Mouse (Mus musculus) embryonic facial prominence, embryonic 15.5 days (tissue): ENCODE measurements around the gene Acot8. TPM values are rescaled to one million over a fixed set of nuclear protein-coding genes. Genes with fewer than 3 reads are reported as not detected.

Experiments used
- ATAC-seq: fragments of 200-750 bp; cut with Nextera tagmentation; 2 replicates; pipeline ENCODE4 v1.8.0; 2017; ENCODE audit warnings: low read depth, moderate TSS enrichment; ENCODE audit not compliant: insufficient number of reproducible peaks, low FRiP score, low TSS enrichment
- H3K27ac ChIP-seq: fragments of 300-500 bp; sonication (generic); replicated peaks from 2 replicates; pipeline ENCODE4 v1.5.1; 2015; ENCODE audit warnings: mild to moderate bottlenecking, inconsistent platforms
- H3K27me3 ChIP-seq: fragments of 300-500 bp; sonication (generic); 2 replicates; pipeline ENCODE4 v1.6.1; 2015; ENCODE audit warnings: inconsistent platforms
- H3K36me3 ChIP-seq: fragments of 300-500 bp; sonication (generic); 2 replicates; pipeline ENCODE4 v1.6.1; 2015; ENCODE audit warnings: mild to moderate bottlenecking, inconsistent platforms
- H3K4me1 ChIP-seq: fragments of 300-500 bp; sonication (generic); 2 replicates; pipeline ENCODE4 v1.6.1; 2015; ENCODE audit warnings: inconsistent platforms
- H3K4me2 ChIP-seq: fragments of 300-500 bp; sonication (generic); replicated peaks from 2 replicates; pipeline ENCODE4 v1.6.1; 2015; ENCODE audit warnings: mild to moderate bottlenecking, inconsistent platforms
- H3K4me3 ChIP-seq: fragments of 300-500 bp; sonication (generic); replicated peaks from 2 replicates; pipeline ENCODE4 v1.5.1; 2015; ENCODE audit warnings: mild to moderate bottlenecking, inconsistent platforms
- H3K9ac ChIP-seq: fragments of 300-500 bp; sonication (generic); 2 replicates; pipeline ENCODE4 v1.6.1; 2015; ENCODE audit warnings: inconsistent platforms
- H3K9me3 ChIP-seq: fragments of 300-500 bp; sonication (generic); replicated peaks from 2 replicates; pipeline ENCODE4 v1.6.1; 2016; ENCODE audit warnings: inconsistent platforms
- WGBS: fragments of 180-500 bp; shearing (Covaris S2); methylation state at CpG from one replicate; pipeline ENCODE4 v1.1.7; 2015; 5-methylcytosine and 5-hydroxymethylcytosine counted together
- polyA plus RNA-seq: library from polyadenylated mRNA; unstranded; fragments of >200 nt; fragmentation: Nextera tagmentation; extraction: Ambion mirVana; gene quantifications from 2 replicates; pipeline ENCODE4 v1.2.1, GENCODE M21; 2015

Acot8 gene
- polyA plus RNA-seq, 1 experiment from 2014 or later, result 20.9 TPM

DNA sequence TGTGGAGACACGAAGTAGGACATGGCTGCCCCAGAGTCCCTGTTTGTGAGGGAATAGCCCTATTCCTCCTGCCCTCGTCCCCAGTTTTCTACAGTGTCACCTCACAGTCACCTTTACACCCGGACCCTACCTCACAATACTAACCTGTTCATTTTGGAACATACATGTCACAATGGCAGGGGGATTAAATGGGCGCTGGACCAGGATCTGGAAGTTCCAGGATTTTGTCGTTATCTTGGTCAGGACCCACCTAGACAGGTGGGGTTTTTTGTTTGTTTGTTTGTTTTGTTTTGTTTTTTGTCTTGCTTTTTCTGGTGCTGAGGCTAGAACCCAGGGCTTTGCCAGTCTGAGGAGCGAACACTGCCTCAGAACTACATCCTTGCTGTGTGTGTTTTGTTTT is 23.8 kb upstream of the Acot8 start, which contains the start of gene Spata25:
Gene Spata25 (minus strand): TSS at position 101 of the 400 bp plus-strand sequence.
- Histone ChIP-seq H3K27me3 (no peaks in the 10 kb centered on the region), H3K36me3 (peaks cover 40% of the 10 kb centered on the region), H3K4me2 (no peak within 1 kb of the TSS), H3K27ac (no peak within 1 kb of the TSS), H3K9ac (no peak within 1 kb of the TSS), H3K4me1 (peaks cover 20% of the 10 kb centered on the region), H3K9me3 (no peaks in the 10 kb centered on the region), H3K4me3 (no peak within 1 kb of the TSS)
- 86% methylated on average over 6 of the region's 6 CpGs for WGBS
- no peak for ATAC-seq

DNA sequence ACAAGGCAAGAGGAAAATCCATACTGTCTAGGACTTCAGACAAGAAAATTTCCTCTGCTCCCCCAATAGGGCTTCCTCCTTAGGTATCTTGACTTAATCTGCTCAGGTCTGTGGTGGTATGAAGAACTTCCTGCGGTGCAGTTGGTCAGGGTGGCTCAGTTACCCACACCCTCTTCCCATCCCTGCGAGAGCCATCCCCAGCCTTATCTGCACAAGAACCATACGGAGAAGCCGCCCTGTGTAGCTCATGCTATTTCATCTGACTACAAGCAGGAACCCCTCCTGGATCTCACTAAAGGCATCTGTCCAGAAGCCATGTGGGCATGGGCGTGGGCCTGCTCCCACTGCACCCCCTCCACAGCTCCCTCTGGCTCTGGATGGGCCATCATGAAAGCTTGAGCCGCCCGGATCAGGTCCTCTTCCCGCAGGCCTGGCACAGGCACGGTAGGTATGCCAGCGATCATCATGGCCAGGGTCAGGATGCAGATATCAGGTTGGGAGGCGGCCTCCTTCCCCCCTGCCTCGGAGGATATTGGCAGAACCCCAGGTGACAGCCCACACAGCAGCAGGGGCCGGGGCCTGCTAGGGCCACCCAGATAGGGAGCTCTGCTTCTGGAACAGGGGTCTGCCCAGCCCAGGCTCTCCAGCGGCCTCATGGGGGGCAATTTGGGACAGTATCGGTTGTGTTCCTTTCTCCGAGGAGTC is 22.6 kb upstream of the Acot8 start:
- no peak overlapping the region for H3K4me3 ChIP-seq
- H3K27ac ChIP-seq, result no peak overlapping the region
- no peak overlapping the region for H3K9ac ChIP-seq
- no peak for ATAC-seq
- H3K4me2 ChIP-seq, result no peak overlapping the region
- H3K4me1 ChIP-seq, result peaks cover 15% of the 10 kb centered on the region
- 84% methylated on average over 16 of the region's 16 CpGs for WGBS
- H3K36me3 ChIP-seq, result peaks cover 40% of the 10 kb centered on the region
- no peaks in the 10 kb centered on the region for H3K27me3 ChIP-seq
- H3K9me3 ChIP-seq, result no peaks in the 10 kb centered on the region

DNA sequence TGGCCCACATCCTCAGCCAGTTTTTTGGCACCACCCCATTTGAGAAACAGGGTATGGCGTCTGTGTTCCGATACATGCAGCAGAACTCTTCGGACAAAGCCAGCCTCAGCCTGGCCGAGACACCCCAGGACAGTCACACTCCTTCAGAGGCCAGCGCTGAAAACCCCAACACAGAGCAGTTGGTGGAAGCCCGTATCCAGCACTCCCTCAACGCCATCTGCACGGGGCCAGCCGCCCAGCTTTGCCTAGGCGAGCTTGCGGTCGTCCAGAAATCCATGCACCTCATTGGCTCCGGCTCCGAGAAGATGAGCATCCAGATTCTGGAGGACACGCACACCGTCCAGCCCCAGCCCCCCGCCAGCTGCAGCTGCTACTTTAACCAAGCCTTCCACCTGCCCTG is 20.8 kb upstream of the Acot8 start:
- Histone ChIP-seq H3K9me3 (no peaks in the 10 kb centered on the region), H3K36me3 (peaks cover 48% of the 10 kb centered on the region), H3K4me1 (peaks cover 17% of the 10 kb centered on the region), H3K27me3 (no peaks in the 10 kb centered on the region), H3K27ac (no peak overlapping the region), H3K4me3 (no peak overlapping the region), H3K9ac (no peak overlapping the region), H3K4me2 (no peak overlapping the region)
- WGBS, result 93% methylated on average over 17 of the region's 17 CpGs
- no peak for ATAC-seq

- 85% methylated on average over 4 of the region's 4 CpGs for WGBS
- H3K4me3 ChIP-seq, result no peak overlapping the region
Measured at GRCm38 (mm10) chr2:164823969-164824368, 19.3 kb upstream of the Acot8 start.

DNA sequence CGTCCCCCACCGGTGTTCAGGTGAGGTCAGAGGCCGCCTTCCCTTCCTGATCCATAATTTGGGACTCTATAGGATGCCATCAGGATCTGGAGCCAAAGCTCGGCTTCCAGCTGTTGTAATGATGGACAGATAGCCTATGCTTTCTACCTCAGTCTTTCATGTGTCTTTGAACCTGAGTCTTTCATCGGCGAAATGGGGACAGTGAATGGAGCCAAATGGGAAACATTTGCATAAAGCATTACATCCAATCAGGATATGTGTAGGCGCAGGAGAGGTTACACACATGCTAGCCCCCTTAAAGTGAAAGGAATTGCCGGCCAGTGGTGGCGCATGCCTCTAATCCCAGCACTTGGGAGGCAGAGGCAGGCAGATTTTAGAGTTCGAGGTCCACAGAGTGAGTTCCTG is 18.5 kb upstream of the Acot8 start:
- Histone ChIP-seq H3K9ac (peak overlapping the region; percentile 66), H3K4me3 (peak overlapping the region; percentile 85), H3K4me1 (peaks cover 17% of the 10 kb centered on the region), H3K36me3 (peaks cover 46% of the 10 kb centered on the region), H3K27me3 (no peaks in the 10 kb centered on the region), H3K4me2 (peak overlapping the region; percentile 63), H3K27ac (peak overlapping the region; percentile 91), H3K9me3 (no peaks in the 10 kb centered on the region)
- peak; percentile 48; the same call in 1 of the 2 replicates for ATAC-seq
- WGBS, result 3% methylated on average over 10 of the region's 10 CpGs

More at GRCm38 (mm10) chr2:164823969-164824368, 19.3 kb upstream of the Acot8 start:
- no peaks in the 10 kb centered on the region for H3K9me3 ChIP-seq
- no peak overlapping the region for H3K27ac ChIP-seq
- no peaks in the 10 kb centered on the region for H3K27me3 ChIP-seq
- H3K4me1 ChIP-seq, result peaks cover 17% of the 10 kb centered on the region
- peaks cover 50% of the 10 kb centered on the region for H3K36me3 ChIP-seq
- peak overlapping the region; percentile 63 for H3K4me2 ChIP-seq
- H3K9ac ChIP-seq, result no peak overlapping the region
- no peak for ATAC-seq

- peak; percentile 98 for ATAC-seq
- Histone ChIP-seq H3K4me2 (peak within 1 kb of the TSS; percentile 63), H3K4me3 (peak within 1 kb of the TSS; percentile 85), H3K9me3 (no peaks in the 10 kb centered on the region), H3K36me3 (peaks cover 41% of the 10 kb centered on the region), H3K27me3 (no peaks in the 10 kb centered on the region), H3K9ac (peak within 1 kb of the TSS; percentile 66), H3K27ac (peak within 1 kb of the TSS; percentile 91), H3K4me1 (peaks cover 19% of the 10 kb centered on the region)
- under 1% methylated on average over 32 of the region's 32 CpGs for WGBS
Measured at GRCm38 (mm10) chr2:164822636-164823165, 18.0 kb upstream of the Acot8 start, which contains the start of gene Zswim1. Gene Zswim1 (plus strand): TSS chr2:164822686.

GRCm38 (mm10) chr2:164821060-164821459 is 16.4 kb upstream of the Acot8 start:
- no peak for ATAC-seq
- H3K27me3 ChIP-seq, result no peaks in the 10 kb centered on the region
- H3K27ac ChIP-seq, result no peak overlapping the region
- H3K9me3 ChIP-seq, result no peaks in the 10 kb centered on the region
- H3K4me2 ChIP-seq, result no peak overlapping the region
- 80% methylated on average over 6 of the region's 6 CpGs for WGBS
- no peak overlapping the region for H3K9ac ChIP-seq
- H3K4me1 ChIP-seq, result peaks cover 27% of the 10 kb centered on the region
- H3K4me3 ChIP-seq, result no peak overlapping the region
- H3K36me3 ChIP-seq, result peaks cover 25% of the 10 kb centered on the region

DNA sequence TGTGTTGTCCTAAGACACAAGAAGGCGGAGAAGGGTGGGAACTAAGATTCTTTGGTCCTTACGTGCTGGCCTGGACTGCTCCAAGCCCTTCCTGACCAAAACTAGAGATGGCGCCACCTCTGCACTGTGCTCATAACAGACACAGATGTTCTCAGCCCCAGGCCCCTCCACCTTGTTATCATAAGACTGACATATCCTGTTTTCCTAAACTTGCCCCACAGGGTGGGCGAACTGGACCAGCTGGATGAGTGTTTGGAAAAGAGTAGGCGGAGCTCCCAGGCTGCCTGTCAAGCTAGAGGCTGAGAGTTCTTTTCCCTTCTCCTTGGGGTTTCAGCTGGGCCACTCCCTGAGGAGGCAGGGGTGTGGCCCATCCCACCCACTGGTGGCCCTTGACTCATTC is 13.0 kb upstream of the Acot8 start:
- peaks cover 10% of the 10 kb centered on the region for H3K36me3 ChIP-seq
- no peaks in the 10 kb centered on the region for H3K27me3 ChIP-seq
- peaks cover 16% of the 10 kb centered on the region; the same call in 1 of the 2 replicates for H3K4me1 ChIP-seq
- H3K9me3 ChIP-seq, result no peaks in the 10 kb centered on the region
- no peak overlapping the region for H3K27ac ChIP-seq
- no peak overlapping the region for H3K9ac ChIP-seq
- ATAC-seq, result no peak
- H3K4me2 ChIP-seq, result no peak overlapping the region
- no peak overlapping the region for H3K4me3 ChIP-seq
- 55% methylated on average over 5 of the region's 5 CpGs for WGBS

DNA sequence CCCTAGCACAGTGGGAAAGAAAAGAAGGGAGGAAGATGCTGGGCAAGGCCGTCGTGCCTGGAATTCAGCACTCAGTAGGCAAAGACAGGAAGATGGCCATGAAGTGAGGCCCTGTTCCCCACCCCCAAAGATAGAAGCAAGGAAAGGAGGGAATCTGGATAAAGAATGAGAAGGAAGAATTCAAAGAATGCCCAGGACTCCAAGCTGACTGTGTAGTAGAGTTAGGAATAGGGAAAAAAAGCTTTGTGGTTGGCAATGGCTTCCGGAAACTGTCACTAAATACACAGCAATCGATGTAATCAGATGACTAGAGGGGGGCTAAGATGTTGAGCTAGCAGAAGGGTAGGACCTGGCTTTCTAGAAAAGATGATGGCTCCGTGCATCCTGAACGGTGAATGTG is 12.5 kb upstream of the Acot8 start:
- 69% methylated on average over 6 of the region's 6 CpGs for WGBS
- ATAC-seq, result no peak
- Histone ChIP-seq H3K36me3 (peaks cover 10% of the 10 kb centered on the region), H3K4me2 (no peak overlapping the region), H3K27me3 (no peaks in the 10 kb centered on the region), H3K9me3 (no peaks in the 10 kb centered on the region), H3K4me1 (peaks cover 12% of the 10 kb centered on the region; the same call in 1 of the 2 replicates), H3K4me3 (no peak overlapping the region), H3K9ac (no peak overlapping the region), H3K27ac (no peak overlapping the region)

DNA sequence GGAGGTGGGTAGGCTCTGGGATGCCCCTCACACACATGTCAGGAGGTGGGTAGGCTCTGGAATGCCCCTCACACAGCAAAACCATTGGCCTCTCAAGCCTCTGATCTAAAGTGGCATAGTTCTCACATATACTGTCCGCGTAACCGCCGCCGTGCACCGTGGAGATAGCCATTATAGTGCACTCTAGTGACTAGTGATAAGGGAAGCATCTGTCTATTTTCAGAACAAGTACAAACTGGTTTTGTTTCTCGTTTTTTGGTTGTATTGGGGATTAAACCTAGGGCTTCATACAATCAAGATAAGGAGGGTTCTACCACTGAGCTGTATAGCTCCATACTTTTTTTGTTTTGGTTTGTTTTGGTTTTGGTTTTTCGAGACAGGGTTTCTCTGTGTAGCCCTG is 11.1 kb upstream of the Acot8 start:
- H3K9me3 ChIP-seq, result no peaks in the 10 kb centered on the region
- ATAC-seq, result no peak
- H3K36me3 ChIP-seq, result peaks cover 5% of the 10 kb centered on the region; the same call in 1 of the 2 replicates
- H3K4me3 ChIP-seq, result no peak overlapping the region
- no peak overlapping the region for H3K27ac ChIP-seq
- no peak overlapping the region for H3K4me2 ChIP-seq
- H3K4me1 ChIP-seq, result 0 out of 2 replicates have a peak, but pooled peaks cover 9% of the 10 kb centered on the region
- 89% methylated on average over 8 of the region's 8 CpGs for whole genome bisulfite sequencing
- no peak overlapping the region for H3K9ac ChIP-seq
- no peaks in the 10 kb centered on the region for H3K27me3 ChIP-seq

GRCm38 (mm10) chr2:164815348-164815747 is 10.7 kb upstream of the Acot8 start:
- 86% methylated on average over 5 of the region's 5 CpGs for WGBS

More at GRCm38 (mm10) chr2:164815348-164815747, 10.7 kb upstream of the Acot8 start:
- no peak overlapping the region for H3K4me3 ChIP-seq
- peaks cover under 1% of the 10 kb centered on the region; the same call in 1 of the 2 replicates for H3K36me3 ChIP-seq
- H3K27me3 ChIP-seq, result no peaks in the 10 kb centered on the region
- H3K4me1 ChIP-seq, result 0 out of 2 replicates have a peak, but pooled peaks cover 9% of the 10 kb centered on the region
- no peak overlapping the region for H3K4me2 ChIP-seq
- H3K9me3 ChIP-seq, result no peaks in the 10 kb centered on the region
- no peak for ATAC-seq
- no peak overlapping the region for H3K9ac ChIP-seq
- H3K27ac ChIP-seq, result no peak overlapping the region
